Mouse (Mus musculus) limb, embryonic 12.5 days (tissue): ENCODE data around the gene Rnf222. TPM values are rescaled to one million over a fixed set of nuclear protein-coding genes. Genes with fewer than 3 reads are reported as not detected.

Experiments used
- ATAC-seq: fragments of 200-750 bp; cut with Nextera tagmentation; 2 replicates; pipeline ENCODE4 v1.8.0; 2017; ENCODE audit warnings: low read depth, moderate TSS enrichment; ENCODE audit not compliant: insufficient number of reproducible peaks, insufficient read depth, low FRiP score, low TSS enrichment
- H3K27ac ChIP-seq: fragments of 300-500 bp; sonication (generic); 2 replicates; pipeline ENCODE4 v1.5.1; 2016; ENCODE audit warnings: mild to moderate bottlenecking, moderate library complexity
- H3K27me3 ChIP-seq: fragments of 300-500 bp; sonication (generic); 2 replicates; pipeline ENCODE4 v1.6.1; 2016; ENCODE audit warnings: mild to moderate bottlenecking, moderate library complexity
- H3K36me3 ChIP-seq: fragments of 300-500 bp; sonication (generic); 2 replicates; pipeline ENCODE4 v1.6.1; 2016; ENCODE audit warnings: mild to moderate bottlenecking, moderate library complexity
- H3K4me1 ChIP-seq: fragments of 300-500 bp; sonication (generic); replicated peaks from 2 replicates; pipeline ENCODE4 v1.6.1; 2016
- H3K4me2 ChIP-seq: fragments of 300-500 bp; sonication (generic); 2 replicates; pipeline ENCODE4 v1.6.1; 2016; ENCODE audit warnings: mild to moderate bottlenecking, moderate library complexity
- H3K4me3 ChIP-seq: fragments of 300-500 bp; sonication (generic); replicated peaks from 2 replicates; pipeline ENCODE4 v1.5.1; 2016; ENCODE audit warnings: mild to moderate bottlenecking
- H3K9ac ChIP-seq: fragments of 300-500 bp; sonication (generic); replicated peaks from 2 replicates; pipeline ENCODE4 v1.6.1; 2016; ENCODE audit warnings: mild to moderate bottlenecking, moderate library complexity
- H3K9me3 ChIP-seq: fragments of 300-500 bp; sonication (generic); 2 replicates; pipeline ENCODE4 v1.6.1; 2016; ENCODE audit warnings: mild to moderate bottlenecking, moderate library complexity
- WGBS: fragments of 180-500 bp; shearing (Covaris S2); methylation state at CpG from one replicate; pipeline ENCODE4 v1.1.7; 2016; 5-methylcytosine and 5-hydroxymethylcytosine counted together
- polyA plus RNA-seq: library from polyadenylated mRNA; unstranded; fragments of >200 nt; fragmentation: Nextera tagmentation; extraction: Ambion mirVana; gene quantifications from 2 replicates; pipeline ENCODE4 v1.2.1, GENCODE M21; 2016

Rnf222 gene
- polyA plus RNA-seq, 1 experiment from 2014 or later = 0.05 TPM

DNA sequence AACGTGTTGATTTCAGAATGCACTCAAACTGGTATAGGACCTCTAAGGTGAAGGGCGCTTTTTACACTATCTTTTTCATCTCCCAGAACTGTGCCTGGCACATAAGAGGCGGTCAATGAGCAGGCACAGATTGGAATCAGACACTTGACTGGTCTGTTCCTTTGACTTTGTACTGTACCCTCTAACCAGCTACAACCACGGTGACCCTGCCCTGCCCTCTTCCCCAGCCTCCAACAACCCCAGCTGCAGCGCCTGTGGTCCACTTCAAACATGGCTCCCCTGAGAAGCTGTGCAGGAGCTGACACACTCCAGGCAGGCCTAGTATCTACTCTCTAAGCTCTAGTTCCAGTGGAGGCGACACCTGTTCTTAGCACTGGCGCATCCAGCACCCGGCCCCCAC, 54.4 kb downstream of the Rnf222 start:
- 86% methylated on average over 8 of the region's 8 CpGs for WGBS
- ATAC-seq = no peak
- Histone ChIP-seq H3K4me1 (peaks cover 13% of the 10 kb centered on the region; the same call in 1 of the 2 replicates), H3K4me2 (no peak overlapping the region), H3K9me3 (no peaks in the 10 kb centered on the region), H3K4me3 (no peak overlapping the region), H3K27ac (no peak overlapping the region), H3K36me3 (no peaks in the 10 kb centered on the region), H3K9ac (no peak overlapping the region), H3K27me3 (peaks cover 22% of the 10 kb centered on the region)

DNA sequence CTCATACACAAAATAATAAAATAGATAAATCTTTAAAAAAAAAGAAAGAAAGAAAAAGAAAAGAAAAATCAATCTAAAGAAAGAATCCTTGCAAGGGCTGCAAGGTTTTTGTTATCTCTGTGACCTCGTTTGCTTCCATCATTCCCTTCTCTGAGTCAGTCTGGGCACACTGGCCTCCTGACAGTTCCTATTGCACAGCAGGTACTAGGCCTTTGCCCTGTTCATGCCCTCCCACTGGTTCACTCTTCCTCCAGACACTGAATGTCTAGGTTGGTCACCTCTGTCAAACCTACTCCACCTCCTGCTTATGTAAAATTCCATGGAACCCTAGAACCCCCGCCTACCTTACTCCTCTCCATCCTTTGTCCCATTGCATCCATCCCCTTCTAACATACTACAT, 56.9 kb downstream of the Rnf222 start:
- no peak for ATAC-seq
- WGBS = 75% methylated on average over 2 of the region's 2 CpGs
- Histone ChIP-seq H3K4me2 (no peak overlapping the region), H3K9ac (no peak overlapping the region), H3K27me3 (peaks cover 37% of the 10 kb centered on the region), H3K4me3 (no peak overlapping the region), H3K36me3 (no peaks in the 10 kb centered on the region), H3K4me1 (peaks cover 10% of the 10 kb centered on the region; the same call in 1 of the 2 replicates), H3K9me3 (no peaks in the 10 kb centered on the region), H3K27ac (no peak overlapping the region)

Other genes starting within 250 kb of the Rnf222 start
- gene Myh10, start 197.0 kb upstream of the Rnf222 start, polyA plus RNA-seq = 175 and 189 TPM in 2 replicates
- 69.5 and 74.7 TPM in 2 replicates for gene Ndel1, start 16.7 kb upstream of the Rnf222 start, polyA plus RNA-seq
- gene Rpl26, start 13.0 kb downstream of the Rnf222 start, polyA plus RNA-seq = 1,086 and 1,101 TPM in 2 replicates
- not detected in 2 replicates for gene Odf4, start 38.5 kb downstream of the Rnf222 start, polyA plus RNA-seq
- gene Arhgef15, start 68.9 kb downstream of the Rnf222 start, polyA plus RNA-seq = 6.1 and 7.0 TPM in 2 replicates
- gene Slc25a35, start 79.6 kb downstream of the Rnf222 start, polyA plus RNA-seq = 2.3 and 2.6 TPM in 2 replicates
- gene Rangrf, start 86.6 kb downstream of the Rnf222 start, polyA plus RNA-seq = 64.6 and 69.6 TPM in 2 replicates
- gene Pfas, start 119.9 kb downstream of the Rnf222 start, polyA plus RNA-seq = 45.7 and 48.5 TPM in 2 replicates
- 70.5 and 73.8 TPM in 2 replicates for gene Ctc1, start 127.4 kb downstream of the Rnf222 start, polyA plus RNA-seq
- 169 and 171 TPM in 2 replicates for gene Aurkb, start 157.1 kb downstream of the Rnf222 start, polyA plus RNA-seq
- gene Borcs6, start 171.2 kb downstream of the Rnf222 start, polyA plus RNA-seq = 9.2 and 10.0 TPM in 2 replicates
- gene Tmem107, start 182.3 kb downstream of the Rnf222 start, polyA plus RNA-seq = 39.5 and 41.0 TPM in 2 replicates
- 68.0 and 79.5 TPM in 2 replicates for gene Vamp2, start 199.9 kb downstream of the Rnf222 start, polyA plus RNA-seq
- gene Per1, start 206.7 kb downstream of the Rnf222 start, polyA plus RNA-seq = 7.2 and 10.4 TPM in 2 replicates
- 0.56 and 0.74 TPM in 2 replicates for gene Hes7, start 231.9 kb downstream of the Rnf222 start, polyA plus RNA-seq
- 0.22 and 0.76 TPM in 2 replicates for gene 9130213A22Rik, start 234.0 kb downstream of the Rnf222 start, polyA plus RNA-seq
- gene Aloxe3, start 237.3 kb downstream of the Rnf222 start, polyA plus RNA-seq = 0.58 and 0.77 TPM in 2 replicates